Mouse (Mus musculus) CH12.LX (cell line): ENCODE data around the gene Fam19a2.

Experiments used
- CHD1 ChIP-seq: IDR thresholded peaks from 2 replicates; pipeline ENCODE4 v1.6.1; 2012; ENCODE audit warnings: low read depth, low read length, improper control_type of control experiment, inconsistent platforms
- CHD2 ChIP-seq: IDR thresholded peaks from 2 replicates; pipeline ENCODE4 v1.6.1; 2011; ENCODE audit warnings: low read length, improper control_type of control experiment
- CTCF ChIP-seq, 2 experiments: IDR thresholded peaks in 1 of 2; conservative IDR thresholded peaks in 1 of 2; 2 replicates each; pipeline ENCODE4 v1.5.1; 2011 to 2012; ENCODE audit warnings: low read depth in 2 of 2, low read length in 2 of 2, improper control_type of control experiment in 1 of 2, inconsistent platforms in 1 of 2, mild to moderate bottlenecking in 1 of 2, moderate library complexity in 1 of 2
- EP300 ChIP-seq: IDR thresholded peaks from 2 replicates; pipeline ENCODE4 v1.6.1; 2011; ENCODE audit warnings: low read length, improper control_type of control experiment
- ETS1 ChIP-seq: conservative IDR thresholded peaks from 2 replicates; pipeline ENCODE4 v1.6.1; 2012; ENCODE audit warnings: low read depth, mild to moderate bottlenecking, inconsistent platforms, low read length, improper control_type of control experiment, moderate library complexity
- JUN ChIP-seq: IDR thresholded peaks from 2 replicates; pipeline ENCODE4 v1.6.1; 2011; ENCODE audit warnings: low read depth, mild to moderate bottlenecking, low read length, improper control_type of control experiment, moderate library complexity; ENCODE audit not compliant: insufficient read depth
- KAT2A ChIP-seq: IDR thresholded peaks from 2 replicates; pipeline ENCODE4 v1.6.1; 2012; ENCODE audit warnings: low read length, improper control_type of control experiment, inconsistent platforms; ENCODE audit not compliant: insufficient replicate concordance
- MAFK ChIP-seq: IDR thresholded peaks from 2 replicates; pipeline ENCODE4 v1.6.1; 2011; ENCODE audit warnings: low read length, improper control_type of control experiment; ENCODE audit not compliant: insufficient replicate concordance
- NRF1 ChIP-seq: IDR thresholded peaks from 2 replicates; pipeline ENCODE4 v1.6.1; 2014; ENCODE audit warnings: low read depth, mild to moderate bottlenecking, inconsistent platforms, low read length, improper control_type of control experiment, moderate library complexity
- POLR2A ChIP-seq: IDR thresholded peaks from 2 replicates; pipeline ENCODE4 v1.6.1; 2011; ENCODE audit warnings: low read depth, mild to moderate bottlenecking, improper control_type of control experiment, low read length
- POLR2AphosphoS2 ChIP-seq: IDR thresholded peaks from 2 replicates; pipeline ENCODE4 v1.6.1; 2011; ENCODE audit warnings: low read depth, low read length, improper control_type of control experiment
- SMC3 ChIP-seq: IDR thresholded peaks from 2 replicates; pipeline ENCODE4 v1.6.1; 2011; ENCODE audit warnings: low read depth, low read length, improper control_type of control experiment
- ZKSCAN1 ChIP-seq: IDR thresholded peaks from 2 replicates; pipeline ENCODE4 v1.6.1; 2012; ENCODE audit warnings: low read depth, inconsistent platforms, low read length, improper control_type of control experiment, borderline replicate concordance

GRCm38 (mm10) chr10:123682718-123683255 lies 419.0 kb downstream of the Fam19a2 start:
- TF ChIP-seq CTCF (conservative IDR thresholded peaks at IDR 0.05 in 1 of 2, IDR thresholded peaks at IDR 0.05 in 1 of 2; ENCODE audit: low read depth in 2 of 2, low read length in 2 of 2) = no peak
- TF ChIP-seq EP300 = no peak
- no peak for TF ChIP-seq CHD1
- TF ChIP-seq MAFK = no peak
- no peak for TF ChIP-seq NRF1
- TF ChIP-seq POLR2A = no peak
- TF ChIP-seq SMC3 = no peak
- no peak for TF ChIP-seq KAT2A
- TF ChIP-seq CHD2 = no peak
- TF ChIP-seq POLR2AphosphoS2 = no peak
- no peak for TF ChIP-seq ZKSCAN1
- no peak for TF ChIP-seq ETS1
- no peak for TF ChIP-seq JUN
